Mouse (Mus musculus): ENCODE measurements at regions not wholly inside any gene's neighbourhood (a gene's known extent, or its start where the extent isn't known, plus 50 kb on each side); places are given as distances from the start of the nearest gene placed in this dataset.

DNA sequence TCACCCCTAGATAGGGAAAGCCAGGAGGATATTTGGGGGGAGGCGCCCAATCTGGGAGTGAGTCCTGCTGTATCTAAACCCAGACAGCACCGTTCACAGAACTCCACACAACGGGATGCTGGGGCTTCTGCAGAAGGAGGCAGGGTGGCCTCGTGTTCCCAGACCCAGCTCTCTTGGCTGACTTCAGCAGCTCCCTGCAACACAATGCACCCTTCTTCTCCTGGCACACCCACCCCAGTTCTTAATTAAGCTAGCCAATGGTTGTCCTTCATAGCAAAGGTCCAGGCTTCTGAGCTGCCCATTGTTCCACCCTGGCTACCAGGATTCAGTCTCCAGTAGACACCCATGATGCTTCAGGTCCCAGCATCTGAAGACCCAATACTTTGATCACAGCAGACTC, 138.8 kb upstream of the Zmiz1 start:
- TF ChIP-seq POLR2A (IDR thresholded peaks at IDR 0.05; ENCODE audit: insufficient read depth, low read length) (no peak), EP300 (IDR thresholded peaks at IDR 0.05; ENCODE audit: insufficient read depth, low read depth, low read length) (no peak)
